Mouse (Mus musculus) cortical plate, adult 2 months (tissue): Measurements from ENCODE around the gene Pip5kl1. TPM values are rescaled to one million over a fixed set of nuclear protein-coding genes. Genes with fewer than 3 reads are reported as not detected.
A peak's percentile ranks its signal among the peaks of the same experiment; 100 is the strongest.

Experiments used
- H3K27ac ChIP-seq: fragments of 200-500 bp; 2 replicates; pipeline ENCODE4 v1.5.1; 2012; ENCODE audit warnings: low read length, control low read depth, inconsistent platforms; ENCODE audit not compliant: insufficient read depth
- H3K4me1 ChIP-seq: fragments of 200-500 bp; 2 replicates; pipeline ENCODE4 v1.6.1; 2011; ENCODE audit warnings: low read length; ENCODE audit not compliant: control insufficient read depth, insufficient read depth
- H3K4me3 ChIP-seq: fragments of 200-500 bp; 2 replicates; pipeline ENCODE4 v1.5.1; 2011; ENCODE audit warnings: mild to moderate bottlenecking, low read length, control low read depth; ENCODE audit not compliant: insufficient read depth
- CTCF ChIP-seq: fragments of 200-500 bp; IDR thresholded peaks from 2 replicates; pipeline ENCODE4 v1.5.1; 2011; ENCODE audit warnings: mild to moderate bottlenecking, control low read depth, low read length; ENCODE audit not compliant: insufficient read depth; ENCODE audit errors: extremely low read depth
- POLR2A ChIP-seq: fragments of 200-500 bp; IDR thresholded peaks from 2 replicates; pipeline ENCODE4 v1.6.1; 2011; ENCODE audit warnings: mild to moderate bottlenecking, low read length, control low read depth; ENCODE audit not compliant: insufficient read depth; ENCODE audit errors: extremely low read depth
- polyA plus RNA-seq: library from polyadenylated mRNA; depleted of rRNA; stranded (reverse); fragments of >200 nt; gene quantifications from 2 replicates; pipeline ENCODE4 v1.2.3, GENCODE M21; 2012

Pip5kl1 gene
- polyA plus RNA-seq, 1 experiment = 31.3 TPM

DNA sequence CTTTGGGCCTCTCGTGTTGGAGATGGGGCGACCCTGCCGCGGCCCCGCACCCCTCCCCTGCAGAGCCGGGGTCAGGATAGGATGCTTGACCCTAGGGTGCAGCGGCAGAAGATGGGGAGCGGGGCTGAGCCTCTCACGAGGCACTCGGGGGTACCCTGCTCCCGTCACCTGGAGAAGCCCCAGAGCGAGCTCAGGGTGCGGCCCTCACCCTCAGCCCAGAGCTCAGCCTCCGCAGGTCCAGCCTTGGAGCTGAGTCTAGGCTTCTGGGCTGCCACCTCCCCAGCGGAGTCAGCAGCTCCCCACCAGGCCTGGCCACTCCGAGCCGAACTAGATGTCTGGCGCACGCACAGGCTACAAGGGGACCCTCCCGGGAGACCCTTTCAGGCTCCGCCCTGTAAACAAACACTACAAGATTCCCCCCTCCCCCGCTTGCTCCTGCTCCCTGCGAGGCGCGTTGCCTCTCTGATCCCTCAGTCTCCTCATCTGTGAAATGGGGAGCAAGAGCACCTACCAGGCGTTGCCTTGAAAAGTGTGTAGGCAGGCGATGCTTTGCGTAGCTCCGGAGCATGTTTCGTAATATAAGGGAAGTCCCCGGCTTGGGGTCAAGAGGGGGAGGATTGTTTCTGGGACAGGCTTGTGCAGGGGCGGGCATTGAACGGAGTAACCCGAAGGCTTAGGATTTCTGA, 32.8 kb downstream of the Pip5kl1 start:
- peak; percentile 63 for TF ChIP-seq POLR2A
- no peak for TF ChIP-seq CTCF
- H3K4me3 ChIP-seq = peak overlapping the region; percentile 81
- H3K4me1 ChIP-seq = peaks cover 1% of the 10 kb centered on the region; the same call in 1 of the 2 replicates
- H3K27ac ChIP-seq = peak overlapping the region; percentile 80

GRCm38 (mm10) chr2:32608141-32608777, 33.7 kb downstream of the Pip5kl1 start:
- Histone ChIP-seq H3K4me1 (peaks cover 1% of the 10 kb centered on the region; the same call in 1 of the 2 replicates), H3K27ac (no peak overlapping the region), H3K4me3 (peak overlapping the region; percentile 81)
- TF ChIP-seq POLR2A (no peak), CTCF (no peak)

- Histone ChIP-seq H3K4me1 (peaks cover 1% of the 10 kb centered on the region; the same call in 1 of the 2 replicates), H3K27ac (no peak overlapping the region), H3K4me3 (peak overlapping the region; percentile 81; the same call in 1 of the 2 replicates)
- TF ChIP-seq CTCF (no peak), POLR2A (no peak)
Measured at GRCm38 (mm10) chr2:32608778-32609435, 34.3 kb downstream of the Pip5kl1 start.

DNA sequence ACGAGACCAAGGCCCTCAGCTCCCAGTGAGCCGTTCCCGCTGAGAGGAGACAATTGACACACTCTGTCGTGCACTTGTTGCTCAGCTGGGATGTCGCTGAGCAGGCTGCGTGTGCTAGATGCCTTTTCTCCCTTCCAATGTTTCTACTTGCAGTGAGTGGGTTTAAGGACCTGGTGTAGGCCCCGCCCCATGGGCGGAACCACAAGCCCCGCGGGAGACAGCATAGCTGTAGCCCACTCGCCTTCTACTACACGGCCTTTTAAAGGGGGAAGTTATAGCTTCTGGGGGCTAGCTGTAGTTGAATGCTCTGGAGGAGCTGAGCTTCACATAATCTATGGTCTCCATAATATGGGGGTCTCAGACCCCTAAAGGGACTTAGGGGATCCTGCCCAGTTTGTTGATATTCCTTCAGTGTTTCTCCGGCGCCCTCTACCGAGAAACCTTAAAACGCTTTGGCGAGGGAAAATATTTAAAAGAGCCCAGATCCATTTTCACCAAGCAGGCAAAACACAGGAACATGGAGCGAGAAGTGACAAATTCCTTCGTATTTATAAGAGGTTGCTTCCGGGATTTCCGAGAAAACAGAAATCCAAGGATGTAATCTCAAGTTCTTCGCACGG, 36.1 kb downstream of the Pip5kl1 start:
- Histone ChIP-seq H3K4me3 (peak overlapping the region; percentile 1; the same call in 1 of the 2 replicates), H3K4me1 (peaks cover 1% of the 10 kb centered on the region; the same call in 1 of the 2 replicates), H3K27ac (no peak overlapping the region)
- peak; percentile 46 for TF ChIP-seq CTCF
- TF ChIP-seq POLR2A = peak; percentile 59; the same call in 1 of the 2 replicates

DNA sequence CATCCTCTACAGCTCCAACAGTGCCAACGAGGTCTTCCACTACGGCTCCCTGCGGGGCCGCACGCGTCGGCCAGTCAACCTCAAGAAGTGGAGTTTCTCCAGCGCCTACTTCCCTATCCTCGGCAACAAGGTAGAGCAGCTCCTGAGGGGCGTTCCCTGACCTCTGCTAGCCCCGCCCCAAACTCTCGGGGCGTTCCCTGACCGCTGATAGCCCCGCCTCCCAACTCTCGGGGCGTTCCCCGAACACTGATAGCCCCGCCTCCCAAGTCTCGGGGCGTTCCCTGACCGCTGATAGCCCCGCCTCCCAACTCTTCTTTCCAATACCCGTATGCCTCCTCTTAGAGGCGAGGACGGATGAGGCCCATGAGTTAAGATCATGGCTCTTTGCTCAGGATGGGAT, 37.7 kb downstream of the Pip5kl1 start:
- TF ChIP-seq CTCF = no peak
- no peak for TF ChIP-seq POLR2A
- Histone ChIP-seq H3K4me3 (no peak overlapping the region), H3K4me1 (peaks cover 1% of the 10 kb centered on the region; the same call in 1 of the 2 replicates), H3K27ac (no peak overlapping the region)

DNA sequence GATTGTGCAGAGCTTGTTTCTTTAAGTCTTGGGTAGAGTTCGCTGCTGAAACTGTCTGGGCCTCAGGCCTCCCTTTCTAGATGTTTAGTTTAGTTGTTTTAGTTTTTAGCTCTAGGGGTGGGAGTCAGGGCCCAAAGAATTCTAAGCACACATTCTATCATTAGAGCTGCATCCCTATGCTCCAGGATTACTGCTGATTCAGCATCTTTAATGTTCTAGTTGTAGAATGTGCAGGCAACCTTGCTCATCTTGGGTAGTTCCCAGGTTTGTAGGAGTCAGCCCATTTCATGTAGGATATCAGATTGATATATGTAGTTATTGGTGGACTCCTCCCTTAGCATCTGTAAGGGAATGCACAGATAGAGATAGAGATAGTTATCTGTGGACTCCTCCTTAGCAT, 42.5 kb downstream of the Pip5kl1 start:
- TF ChIP-seq CTCF (no peak), POLR2A (no peak)
- no peak overlapping the region for H3K27ac ChIP-seq

GRCm38 (mm10) chr2:32617601-32618000, 43.0 kb downstream of the Pip5kl1 start:
- TF ChIP-seq CTCF (0 out of 2 replicates have a peak, but pooled peaks have one; percentile 25), POLR2A (no peak)

More for the DNA sequence above, 42.5 kb downstream of the Pip5kl1 start:
- Histone ChIP-seq H3K4me1 (no peaks in the 10 kb centered on the region), H3K4me3 (no peak overlapping the region)

DNA sequence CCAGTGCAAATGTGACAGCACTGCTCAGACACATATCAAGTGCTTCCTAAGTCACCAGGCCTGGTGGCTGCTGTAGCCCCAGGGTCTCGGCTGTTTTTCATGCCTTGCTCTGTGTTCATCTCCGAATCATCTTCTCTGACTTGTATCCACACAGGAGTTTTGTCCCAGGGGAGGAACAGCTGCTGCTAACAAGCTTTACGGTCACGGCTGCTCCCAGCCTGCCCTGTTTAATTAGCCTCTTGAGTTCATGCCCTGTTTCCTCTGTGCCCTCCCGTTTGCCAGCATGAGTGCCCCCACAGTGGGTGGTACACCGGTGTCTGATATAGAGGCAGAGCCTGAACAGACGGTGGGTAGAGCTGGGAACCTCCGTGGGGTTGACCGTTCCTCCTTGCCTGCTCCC, 43.5 kb downstream of the Pip5kl1 start:
- H3K4me1 ChIP-seq = no peaks in the 10 kb centered on the region
- TF ChIP-seq CTCF (no peak), POLR2A (no peak)
- H3K27ac ChIP-seq = no peak overlapping the region
- H3K4me3 ChIP-seq = no peak overlapping the region

More at GRCm38 (mm10) chr2:32617601-32618000, 43.0 kb downstream of the Pip5kl1 start:
- H3K4me1 ChIP-seq = no peaks in the 10 kb centered on the region
- no peak overlapping the region for H3K4me3 ChIP-seq
- no peak overlapping the region for H3K27ac ChIP-seq

DNA sequence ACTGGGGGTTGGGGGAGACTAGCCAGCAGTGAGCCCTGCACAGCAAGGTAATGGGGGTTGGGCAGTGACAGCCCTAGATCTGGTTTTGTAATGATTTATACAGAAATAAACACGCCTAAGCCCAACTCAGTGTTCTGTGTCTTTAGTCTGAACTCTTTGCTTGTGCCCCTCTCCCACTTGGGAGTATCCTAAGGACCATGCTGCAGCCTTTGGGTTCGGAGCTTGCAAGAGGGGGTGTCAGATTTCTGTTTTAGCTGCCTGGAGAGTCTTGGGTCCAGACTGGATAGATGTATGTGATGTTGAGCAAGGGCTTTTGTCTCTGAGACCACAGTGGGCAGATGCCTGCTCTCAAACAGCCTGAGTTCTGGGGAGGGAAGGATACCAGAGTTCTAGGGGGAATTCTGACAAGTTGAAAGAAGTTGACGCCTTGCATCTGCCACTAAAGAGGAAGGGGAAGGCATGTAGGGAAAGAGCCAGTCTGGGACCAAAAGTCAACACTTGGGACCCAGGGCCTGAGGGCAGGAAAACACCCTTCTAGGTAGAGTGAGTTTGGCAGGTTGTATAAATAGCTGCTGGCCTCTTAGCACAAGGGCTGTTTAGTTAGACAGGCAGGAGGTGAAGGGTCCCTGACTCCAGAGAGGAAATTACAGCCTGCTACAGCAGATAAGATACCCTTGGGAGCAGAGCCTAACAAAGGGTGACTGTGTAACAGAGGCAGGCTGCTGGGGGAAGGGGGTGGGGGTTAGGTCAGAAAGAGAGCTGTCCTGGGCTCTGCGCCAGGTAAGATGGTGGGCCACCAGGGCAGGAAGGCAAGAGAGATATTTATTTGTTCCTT, 46.3 kb downstream of the Pip5kl1 start:
- Histone ChIP-seq H3K4me1 (no peaks in the 10 kb centered on the region), H3K4me3 (no peak overlapping the region), H3K27ac (0 out of 2 replicates have a peak overlapping the region, but pooled peaks have one; percentile 16)
- TF ChIP-seq POLR2A (no peak), CTCF (no peak)
